Mouse (Mus musculus): ENCODE results near the gene Washc3. TPM values are rescaled to one million over a fixed set of nuclear protein-coding genes. Genes with fewer than 3 reads are reported as not detected.

Gene Washc3
- polyA plus RNA-seq, 1 experiment from 2014 or later: 65.5 TPM

DNA sequence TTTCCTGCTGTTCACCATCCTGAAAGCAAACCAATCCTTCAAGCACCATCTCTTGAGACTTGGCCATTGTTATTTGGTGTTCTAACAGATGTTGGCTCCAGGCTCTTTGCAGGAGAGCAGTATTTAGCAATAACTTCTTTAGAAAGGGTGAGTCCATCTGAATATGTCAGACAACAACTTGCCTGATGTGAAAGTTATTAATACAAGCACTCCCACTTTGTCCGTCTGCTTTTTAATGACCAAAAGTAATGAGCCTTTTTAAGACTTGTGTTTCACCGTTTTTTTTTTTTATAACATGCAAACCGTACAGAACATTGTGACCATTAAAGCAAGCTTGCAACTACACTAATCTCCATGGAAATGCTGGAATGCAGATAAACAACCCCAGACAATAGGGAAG, 60.3 kb downstream of the Washc3 start:
- peak; percentile 33 for DNase-seq (ENCODE audit: low spot score)
- 61% methylated on average over 3 of the region's 3 CpGs for WGBS
- Histone ChIP-seq H3K4me1 (ENCODE audit: control insufficient read depth, insufficient read depth, low read length) (peaks cover 4% of the 10 kb centered on the region; the same call in 1 of the 2 replicates), H3K36me3 (ENCODE audit: control insufficient read depth, insufficient read depth, low read length) (no peaks in the 10 kb centered on the region), H3K9ac (ENCODE audit: low read depth, low read length) (no peak overlapping the region), H3K9me3 (ENCODE audit: control insufficient read depth, low read length) (no peaks in the 10 kb centered on the region), H3K4me3 (ENCODE audit: low read depth, low read length) (no peak overlapping the region), H3K4me2 (ENCODE audit: low read depth, low read length) (no peak overlapping the region), H3K27me3 (replicated peaks; ENCODE audit: control insufficient read depth, insufficient read depth, low read length) (no peaks in the 10 kb centered on the region), H3K27ac (replicated peaks; ENCODE audit: low read depth, low read length) (no peak overlapping the region; the same call in 1 of the 2 replicates)
- no peak for ATAC-seq (ENCODE audit: low read depth)

DNA sequence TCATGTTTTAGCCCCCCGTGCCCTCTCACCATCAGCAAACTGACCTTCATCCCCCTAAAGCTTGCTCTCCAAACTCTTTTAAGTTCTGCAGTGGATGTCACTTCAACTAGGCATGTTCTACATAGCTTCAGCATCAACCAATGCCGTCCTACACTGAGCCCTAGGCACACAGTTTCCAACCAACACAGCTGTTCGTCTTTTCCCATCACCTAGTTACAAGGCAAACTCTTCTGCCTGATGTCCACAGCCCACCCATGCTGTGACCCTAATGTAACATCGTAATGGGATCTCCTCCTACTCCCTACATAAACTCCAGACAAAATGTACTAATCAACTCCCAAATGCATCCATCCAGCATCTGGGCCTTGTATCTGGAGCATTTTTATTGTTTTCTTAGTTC, 62.5 kb downstream of the Washc3 start:
- no peaks in the 10 kb centered on the region for H3K36me3 ChIP-seq (ENCODE audit: control insufficient read depth, insufficient read depth, low read length)
- no peak overlapping the region for H3K4me3 ChIP-seq (ENCODE audit: low read depth, low read length)
- no peak overlapping the region for H3K9ac ChIP-seq (ENCODE audit: low read depth, low read length)
- DNase-seq (ENCODE audit: low spot score) (no peak), ATAC-seq (ENCODE audit: low read depth) (no peak)
- 68% methylated on average over 4 of the region's 4 CpGs for WGBS
- H3K9me3 ChIP-seq (ENCODE audit: control insufficient read depth, low read length): no peaks in the 10 kb centered on the region
- H3K27ac ChIP-seq (replicated peaks; ENCODE audit: low read depth, low read length): no peak overlapping the region
- H3K4me1 ChIP-seq (ENCODE audit: control insufficient read depth, insufficient read depth, low read length): peaks cover 4% of the 10 kb centered on the region; the same call in 1 of the 2 replicates
- no peak overlapping the region for H3K4me2 ChIP-seq (ENCODE audit: low read depth, low read length)
- no peaks in the 10 kb centered on the region for H3K27me3 ChIP-seq (replicated peaks; ENCODE audit: control insufficient read depth, insufficient read depth, low read length)

DNA sequence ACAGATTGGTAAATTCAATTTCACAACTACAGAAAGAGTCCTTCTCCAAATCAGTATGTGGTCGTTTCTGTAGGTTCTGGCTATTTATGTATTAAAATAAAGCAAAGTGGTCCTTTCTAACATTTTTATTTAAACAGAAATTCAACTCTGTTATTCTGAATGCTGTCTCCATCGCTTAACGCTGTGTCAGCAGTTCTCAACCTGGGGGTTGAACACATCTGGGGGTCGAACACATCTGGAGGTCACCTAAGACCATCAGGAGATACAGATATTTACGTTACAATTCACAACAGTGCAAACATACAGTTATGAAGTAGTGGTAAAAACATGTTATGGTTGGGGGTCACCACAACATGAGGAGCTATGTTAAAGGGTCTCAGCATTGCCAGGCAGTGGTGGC, 73.2 kb downstream of the Washc3 start:
- 72% methylated on average over 5 of the region's 5 CpGs for WGBS
- Histone ChIP-seq H3K27me3 (replicated peaks; ENCODE audit: control insufficient read depth, insufficient read depth, low read length) (no peaks in the 10 kb centered on the region), H3K4me3 (ENCODE audit: low read depth, low read length) (no peak overlapping the region), H3K9me3 (ENCODE audit: control insufficient read depth, low read length) (no peaks in the 10 kb centered on the region), H3K4me2 (ENCODE audit: low read depth, low read length) (no peak overlapping the region), H3K4me1 (ENCODE audit: control insufficient read depth, insufficient read depth, low read length) (peaks cover 6% of the 10 kb centered on the region; the same call in 1 of the 2 replicates), H3K27ac (replicated peaks; ENCODE audit: low read depth, low read length) (no peak overlapping the region), H3K36me3 (ENCODE audit: control insufficient read depth, insufficient read depth, low read length) (no peaks in the 10 kb centered on the region), H3K9ac (ENCODE audit: low read depth, low read length) (no peak overlapping the region)
- ATAC-seq (ENCODE audit: low read depth) (no peak), DNase-seq (ENCODE audit: low spot score) (no peak)

DNA sequence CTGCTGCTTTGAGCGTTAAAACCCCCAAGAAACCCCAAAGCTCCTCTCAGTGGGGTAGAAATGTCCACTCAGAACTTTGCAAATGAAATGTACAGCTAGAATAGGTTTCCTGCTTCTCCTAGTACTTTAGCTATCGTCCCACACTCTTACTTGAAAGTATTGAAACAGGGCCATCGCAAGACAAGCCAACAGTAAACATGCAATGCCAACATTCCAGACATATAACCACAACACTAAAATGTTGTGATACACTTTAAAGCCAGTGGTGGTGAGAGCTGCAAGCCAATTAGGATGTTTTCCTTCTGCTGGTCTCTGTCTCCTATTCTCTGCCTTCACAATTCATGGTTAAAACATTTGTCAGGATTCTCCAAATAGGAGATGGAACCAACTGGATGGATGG, 80.8 kb downstream of the Washc3 start:
- peaks cover 7% of the 10 kb centered on the region; the same call in 1 of the 2 replicates for H3K4me1 ChIP-seq (ENCODE audit: control insufficient read depth, insufficient read depth, low read length)
- H3K4me2 ChIP-seq (ENCODE audit: low read depth, low read length): no peak overlapping the region
- no peaks in the 10 kb centered on the region for H3K27me3 ChIP-seq (replicated peaks; ENCODE audit: control insufficient read depth, insufficient read depth, low read length)
- H3K27ac ChIP-seq (replicated peaks; ENCODE audit: low read depth, low read length): no peak overlapping the region
- ATAC-seq (ENCODE audit: low read depth) (no peak), DNase-seq (ENCODE audit: low spot score) (no peak)
- no peak overlapping the region for H3K9ac ChIP-seq (ENCODE audit: low read depth, low read length)
- no peak overlapping the region for H3K4me3 ChIP-seq (ENCODE audit: low read depth, low read length)
- 81% methylated on average over 3 of the region's 3 CpGs for WGBS
- H3K36me3 ChIP-seq (ENCODE audit: control insufficient read depth, insufficient read depth, low read length): no peaks in the 10 kb centered on the region
- H3K9me3 ChIP-seq (ENCODE audit: control insufficient read depth, low read length): no peaks in the 10 kb centered on the region

DNA sequence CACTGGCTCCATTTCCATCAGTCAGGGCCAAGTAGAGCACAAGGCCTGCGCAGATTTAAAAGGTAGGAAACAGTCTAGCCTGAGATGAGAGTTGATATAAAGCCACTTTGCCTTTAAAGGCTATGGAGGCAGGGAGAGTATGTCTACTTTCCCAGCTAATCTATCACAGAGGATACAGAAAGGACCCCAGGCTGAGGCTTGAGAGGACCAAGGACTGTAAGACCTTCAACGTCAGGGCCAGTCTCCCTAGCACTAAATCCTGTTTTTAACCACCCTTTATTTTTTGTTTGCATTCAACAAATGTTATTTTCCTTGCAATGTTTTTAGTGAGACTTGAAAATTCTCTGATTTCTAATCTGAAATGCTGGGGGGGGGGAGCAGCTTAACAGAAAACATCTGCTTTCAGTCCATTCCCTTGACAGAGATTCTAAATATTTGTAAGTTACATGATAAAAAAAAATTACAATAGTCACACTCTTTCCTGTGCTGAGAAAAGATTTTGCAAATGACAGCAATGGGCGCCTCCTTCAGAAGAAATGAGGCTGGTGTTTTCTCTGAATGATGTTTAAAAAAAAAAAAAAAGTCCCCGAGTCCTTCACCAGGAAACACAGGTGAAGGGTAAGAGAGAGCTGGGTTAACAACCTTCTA, 83.6 kb downstream of the Washc3 start:
- DNase-seq (ENCODE audit: low spot score): no peak
- 74% methylated on average over 4 of the region's 4 CpGs for WGBS

DNA sequence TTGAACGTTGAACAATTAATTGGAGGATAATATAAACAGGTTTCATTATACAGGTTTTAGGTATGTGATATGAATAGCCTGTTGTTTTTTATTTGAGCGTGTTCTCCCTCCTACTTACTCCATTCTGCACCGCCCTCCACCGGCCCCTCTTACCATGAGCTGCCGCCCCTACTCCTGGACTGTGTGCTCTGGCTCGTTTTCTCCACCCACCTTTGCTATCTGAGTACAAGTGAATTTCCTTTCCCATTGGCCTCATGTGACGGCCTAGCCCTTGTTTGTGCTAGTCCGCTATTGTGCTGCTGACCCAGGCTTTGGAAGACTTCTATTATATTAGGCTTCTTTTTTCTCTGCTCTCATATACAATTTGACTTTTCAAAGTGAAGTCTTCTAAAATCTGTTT, 86.4 kb downstream of the Washc3 start:
- Histone ChIP-seq H3K9ac (ENCODE audit: low read depth, low read length) (no peak overlapping the region), H3K4me3 (ENCODE audit: low read depth, low read length) (no peak overlapping the region), H3K4me2 (ENCODE audit: low read depth, low read length) (no peak overlapping the region), H3K36me3 (ENCODE audit: control insufficient read depth, insufficient read depth, low read length) (no peaks in the 10 kb centered on the region), H3K4me1 (ENCODE audit: control insufficient read depth, insufficient read depth, low read length) (peaks cover 9% of the 10 kb centered on the region; the same call in 1 of the 2 replicates), H3K27ac (replicated peaks; ENCODE audit: low read depth, low read length) (no peak overlapping the region), H3K27me3 (replicated peaks; ENCODE audit: control insufficient read depth, insufficient read depth, low read length) (no peaks in the 10 kb centered on the region), H3K9me3 (ENCODE audit: control insufficient read depth, low read length) (no peaks in the 10 kb centered on the region)
- DNase-seq (ENCODE audit: low spot score) (no peak), ATAC-seq (ENCODE audit: low read depth) (no peak)
- WGBS: 66% methylated on average over 8 of the region's 8 CpGs

More for the DNA sequence above, 83.6 kb downstream of the Washc3 start:
- Histone ChIP-seq H3K4me2 (ENCODE audit: low read depth, low read length) (no peak overlapping the region), H3K4me3 (ENCODE audit: low read depth, low read length) (no peak overlapping the region), H3K27ac (replicated peaks; ENCODE audit: low read depth, low read length) (no peak overlapping the region), H3K27me3 (replicated peaks; ENCODE audit: control insufficient read depth, insufficient read depth, low read length) (no peaks in the 10 kb centered on the region), H3K9me3 (ENCODE audit: control insufficient read depth, low read length) (no peaks in the 10 kb centered on the region), H3K4me1 (ENCODE audit: control insufficient read depth, insufficient read depth, low read length) (peaks cover 9% of the 10 kb centered on the region; the same call in 1 of the 2 replicates), H3K36me3 (ENCODE audit: control insufficient read depth, insufficient read depth, low read length) (no peaks in the 10 kb centered on the region), H3K9ac (ENCODE audit: low read depth, low read length) (no peak overlapping the region)
- no peak for ATAC-seq (ENCODE audit: low read depth)

DNA sequence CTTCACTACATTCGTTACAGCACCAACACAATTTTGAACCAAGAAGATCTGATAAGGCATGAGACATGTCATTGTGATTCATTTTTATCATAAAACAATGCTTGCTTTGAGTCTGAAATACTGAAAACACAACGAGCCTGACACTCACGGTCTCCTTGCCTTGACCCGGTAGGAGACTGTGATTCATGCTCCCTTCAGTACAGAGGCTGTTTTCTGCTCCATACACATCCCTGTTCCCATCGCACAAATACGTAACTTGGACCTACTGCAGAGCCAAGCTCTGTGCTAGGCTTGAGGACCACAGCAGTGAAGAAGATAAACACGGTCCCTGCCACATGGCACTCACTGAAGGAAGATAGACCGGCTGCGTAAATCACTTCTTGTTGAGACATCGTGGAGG, 87.2 kb downstream of the Washc3 start:
- Histone ChIP-seq H3K27ac (replicated peaks; ENCODE audit: low read depth, low read length) (no peak overlapping the region), H3K9ac (ENCODE audit: low read depth, low read length) (no peak overlapping the region), H3K4me2 (ENCODE audit: low read depth, low read length) (no peak overlapping the region), H3K9me3 (ENCODE audit: control insufficient read depth, low read length) (no peaks in the 10 kb centered on the region), H3K36me3 (ENCODE audit: control insufficient read depth, insufficient read depth, low read length) (no peaks in the 10 kb centered on the region), H3K4me1 (ENCODE audit: control insufficient read depth, insufficient read depth, low read length) (peaks cover 9% of the 10 kb centered on the region; the same call in 1 of the 2 replicates), H3K4me3 (ENCODE audit: low read depth, low read length) (no peak overlapping the region), H3K27me3 (replicated peaks; ENCODE audit: control insufficient read depth, insufficient read depth, low read length) (no peaks in the 10 kb centered on the region)
- WGBS: 85% methylated on average over 10 of the region's 10 CpGs
- DNase-seq (ENCODE audit: low spot score) (no peak), ATAC-seq (ENCODE audit: low read depth) (no peak)

DNA sequence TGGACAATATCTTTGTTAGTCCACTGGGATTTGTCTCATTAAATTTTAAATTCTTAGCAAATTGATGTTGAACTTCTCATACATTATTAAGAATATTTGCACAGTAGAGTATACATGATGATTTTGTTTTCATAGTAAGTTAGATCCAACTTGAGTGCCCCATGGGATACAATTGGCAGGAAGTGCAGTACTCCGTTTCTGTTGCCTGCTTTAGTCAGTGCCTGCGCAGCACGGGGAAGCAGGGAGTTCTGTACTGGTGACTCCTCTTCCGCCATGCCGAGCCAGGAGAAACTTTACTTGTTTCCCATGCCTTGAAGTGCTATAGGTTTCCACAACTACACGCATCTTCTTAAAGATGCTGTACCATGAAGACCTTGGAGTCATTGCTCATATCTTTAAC, 94.2 kb downstream of the Washc3 start:
- DNase-seq (ENCODE audit: low spot score) (no peak), ATAC-seq (ENCODE audit: low read depth) (no peak)
- WGBS: 68% methylated on average over 6 of the region's 6 CpGs
- Histone ChIP-seq H3K36me3 (ENCODE audit: control insufficient read depth, insufficient read depth, low read length) (no peaks in the 10 kb centered on the region), H3K27ac (replicated peaks; ENCODE audit: low read depth, low read length) (no peak overlapping the region), H3K9me3 (ENCODE audit: control insufficient read depth, low read length) (peaks cover 8% of the 10 kb centered on the region; the same call in 1 of the 2 replicates), H3K27me3 (replicated peaks; ENCODE audit: control insufficient read depth, insufficient read depth, low read length) (no peaks in the 10 kb centered on the region), H3K4me2 (ENCODE audit: low read depth, low read length) (no peak overlapping the region), H3K9ac (ENCODE audit: low read depth, low read length) (no peak overlapping the region), H3K4me3 (ENCODE audit: low read depth, low read length) (no peak overlapping the region), H3K4me1 (ENCODE audit: control insufficient read depth, insufficient read depth, low read length) (peaks cover 4% of the 10 kb centered on the region; the same call in 1 of the 2 replicates)

All from embryonic facial prominence, embryonic 14.5 days (tissue).